Mouse (Mus musculus): ENCODE results near the gene Opcml.

The Opcml gene

GRCm38 (mm10) chr9:28561761-28562160 lies 771.2 kb downstream of the Opcml start:
- no peak for DNase-seq

DNA sequence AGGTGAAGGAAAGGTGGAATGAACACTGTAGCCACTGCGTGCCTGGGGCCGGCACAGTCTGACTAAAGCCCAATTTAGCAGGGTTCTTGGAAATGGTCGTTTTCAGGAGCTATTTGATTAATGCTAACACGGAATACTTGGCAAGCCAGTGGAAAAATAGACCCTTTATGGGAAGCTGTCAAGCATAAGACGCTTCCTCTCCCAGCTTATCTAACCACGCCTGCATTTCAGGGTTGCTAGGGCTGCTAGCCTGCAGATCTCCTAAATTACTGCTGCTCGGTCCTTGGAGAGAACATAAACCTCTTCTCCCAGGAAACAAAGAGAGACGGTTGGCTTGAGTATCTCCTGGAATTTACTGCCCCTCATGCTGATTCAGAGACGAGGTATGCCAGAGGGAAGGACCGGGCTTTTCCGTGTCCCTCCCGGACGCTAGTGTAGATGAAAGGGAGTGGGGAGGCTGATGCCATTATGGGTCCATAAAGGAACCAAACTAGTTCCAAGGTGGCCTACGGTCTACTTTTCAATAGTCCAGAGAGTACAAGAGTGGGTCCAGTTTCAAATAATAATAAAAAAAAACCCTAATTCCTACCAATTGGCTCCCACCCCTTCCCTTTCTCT lies 772.6 kb downstream of the Opcml start:
- no peak for DNase-seq

- peak; percentile 95 for DNase-seq
Observed at GRCm38 (mm10) chr9:28569041-28569522, 778.5 kb downstream of the Opcml start.

GRCm38 (mm10) chr9:28569776-28570175 lies 779.2 kb downstream of the Opcml start:
- DNase-seq: peak; percentile 43

- no peak for DNase-seq
Observed at GRCm38 (mm10) chr9:28571682-28572081, 781.1 kb downstream of the Opcml start.

GRCm38 (mm10) chr9:28572136-28572774 lies 781.7 kb downstream of the Opcml start:
- no peak for DNase-seq

GRCm38 (mm10) chr9:28578730-28579129 lies 788.2 kb downstream of the Opcml start:
- DNase-seq: no peak

DNA sequence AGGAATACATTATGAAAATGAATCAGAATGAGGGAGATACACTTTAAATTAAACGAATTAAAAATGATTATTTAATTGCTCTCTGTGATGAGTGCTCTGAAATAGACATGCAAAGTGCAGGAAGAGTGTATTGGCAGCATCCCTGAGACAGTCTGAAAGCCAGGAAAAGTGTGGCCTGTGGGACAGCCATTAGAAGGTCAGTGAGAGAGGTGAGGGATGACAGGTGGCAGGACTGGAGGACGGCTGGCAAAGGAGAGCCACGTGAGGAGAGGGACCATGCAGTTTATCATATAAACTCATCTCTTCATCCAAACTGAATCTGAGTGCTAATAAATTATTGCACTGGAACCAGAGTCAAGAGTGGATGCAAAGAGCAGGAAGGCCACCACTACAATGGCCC lies 796.7 kb downstream of the Opcml start:
- no peak for DNase-seq

GRCm38 (mm10) chr9:28587857-28588388 lies 797.3 kb downstream of the Opcml start:
- DNase-seq: no peak

DNA sequence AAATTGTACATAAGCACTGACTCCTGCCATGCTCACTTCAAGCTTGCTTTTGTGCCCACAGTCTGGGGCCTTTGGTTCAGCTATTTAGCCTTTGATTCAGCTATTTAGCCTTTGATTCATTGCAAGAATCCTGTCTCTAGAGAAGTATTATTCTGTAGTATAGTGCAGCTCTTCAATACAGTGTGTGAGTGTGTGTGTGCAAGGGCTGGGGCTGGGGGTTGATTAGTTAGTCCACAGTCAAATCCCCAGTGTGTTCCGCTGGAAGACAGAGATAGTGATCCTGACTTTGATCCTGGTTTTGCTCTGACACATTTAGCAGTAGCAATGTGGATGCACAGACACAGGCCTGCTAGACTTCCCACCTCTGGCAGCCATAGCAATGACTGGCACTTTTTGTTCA lies 797.9 kb downstream of the Opcml start:
- no peak for DNase-seq

- DNase-seq: no peak
Observed at GRCm38 (mm10) chr9:28592208-28592607, 801.6 kb downstream of the Opcml start.

DNA sequence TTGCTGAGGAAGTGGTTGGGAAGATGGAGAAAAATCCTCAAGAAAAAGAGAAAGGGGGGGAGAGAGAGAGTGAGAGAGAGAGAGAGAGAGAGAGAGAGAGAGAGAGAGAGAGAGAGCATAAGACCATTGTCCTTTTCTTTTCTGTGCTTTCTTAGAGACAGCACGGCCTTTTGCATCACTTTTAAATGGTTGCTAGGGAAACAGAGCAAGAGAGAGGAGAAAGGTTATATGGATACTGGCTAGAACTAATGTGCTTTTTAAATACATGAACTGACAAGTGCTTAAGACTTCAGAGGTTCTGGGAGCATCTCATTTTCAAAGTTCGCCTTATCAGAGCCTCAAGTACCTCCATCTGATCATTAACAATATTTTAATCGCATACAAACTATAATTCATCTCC lies 804.5 kb downstream of the Opcml start:
- no peak for DNase-seq

DNA sequence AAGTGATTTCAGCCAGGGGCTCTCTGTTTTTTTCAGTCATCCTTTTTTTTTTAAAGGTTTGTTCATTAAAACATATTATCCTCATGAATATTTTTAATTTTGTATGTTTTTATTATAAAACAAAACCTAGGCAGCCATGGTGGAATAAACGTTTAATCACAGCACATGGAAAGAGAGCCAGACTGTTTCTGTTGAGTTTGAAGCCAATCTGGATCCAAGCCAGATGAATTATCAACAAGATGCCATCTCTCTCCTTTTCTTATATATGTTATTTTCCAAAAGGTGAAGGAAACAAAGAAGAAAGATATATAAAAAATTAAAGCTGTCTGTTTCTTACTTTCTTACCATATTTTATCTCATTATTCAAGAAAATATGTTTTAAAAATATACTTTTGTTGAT lies 815.0 kb downstream of the Opcml start:
- DNase-seq: no peak

GRCm38 (mm10) chr9:28613683-28614620 lies 823.4 kb downstream of the Opcml start:
- peak; percentile 48 for DNase-seq

- DNase-seq: no peak
Observed at GRCm38 (mm10) chr9:28615447-28615846, 824.9 kb downstream of the Opcml start.

DNA sequence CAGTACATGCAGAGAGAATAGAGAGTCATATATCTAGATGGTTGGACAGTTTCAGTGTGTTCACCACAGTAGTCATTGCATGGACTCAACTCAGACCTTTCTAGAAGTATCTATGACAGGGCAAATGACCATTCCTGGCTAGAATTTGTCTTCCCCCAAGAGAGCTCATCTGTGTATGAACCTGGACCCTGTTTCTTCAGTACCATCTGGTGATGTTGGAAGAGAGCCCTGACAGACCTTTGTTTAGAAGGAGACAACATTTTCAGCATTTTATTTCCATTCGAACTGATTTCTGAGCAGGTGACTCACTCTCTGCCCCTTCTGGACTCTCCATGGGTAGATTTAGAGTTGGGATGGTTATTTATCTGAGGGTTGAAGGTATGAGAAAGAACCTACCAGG lies 827.1 kb downstream of the Opcml start:
- DNase-seq: peak; percentile 89

GRCm38 (mm10) chr9:28618186-28618892 lies 827.8 kb downstream of the Opcml start:
- DNase-seq: peak; percentile 80

DNA sequence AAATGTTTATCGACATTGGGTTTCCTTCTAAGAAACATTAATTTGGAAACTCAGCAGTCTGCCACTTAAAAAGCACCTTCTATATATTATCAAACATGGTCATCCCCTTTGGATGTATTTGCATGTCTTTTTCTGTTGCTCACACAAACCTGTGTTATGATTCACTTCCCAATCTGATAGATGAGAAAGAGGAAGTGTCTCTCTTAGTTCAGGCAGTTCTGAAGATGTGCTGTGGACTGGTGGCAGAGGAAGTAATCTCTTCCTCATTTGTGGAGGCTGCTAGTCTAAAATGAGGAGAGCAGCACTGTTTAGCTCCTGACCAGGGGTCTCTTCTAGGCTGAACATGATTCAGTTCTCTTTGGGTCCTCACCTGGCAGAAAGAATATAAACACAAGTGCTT lies 831.4 kb downstream of the Opcml start:
- DNase-seq: no peak

DNA sequence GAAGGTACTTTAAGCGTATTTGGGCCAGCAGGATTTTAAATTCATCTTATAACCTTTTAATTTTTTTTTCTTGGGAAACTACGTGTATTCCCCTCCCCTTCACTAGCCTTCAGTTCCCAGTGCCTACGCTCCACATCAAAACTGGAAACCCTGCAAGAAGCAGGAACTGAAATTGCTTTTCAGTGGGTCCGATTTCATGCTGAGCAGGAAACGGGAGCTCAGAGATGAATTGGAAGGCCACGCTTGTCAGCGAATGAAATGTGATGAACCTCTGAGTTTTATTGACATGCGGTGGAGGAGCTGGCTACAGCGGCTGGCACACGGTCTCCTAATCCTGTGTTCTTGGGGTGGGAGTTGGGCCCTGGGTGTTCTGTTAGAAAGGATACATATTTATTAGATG lies 834.3 kb downstream of the Opcml start:
- no peak for DNase-seq

DNA sequence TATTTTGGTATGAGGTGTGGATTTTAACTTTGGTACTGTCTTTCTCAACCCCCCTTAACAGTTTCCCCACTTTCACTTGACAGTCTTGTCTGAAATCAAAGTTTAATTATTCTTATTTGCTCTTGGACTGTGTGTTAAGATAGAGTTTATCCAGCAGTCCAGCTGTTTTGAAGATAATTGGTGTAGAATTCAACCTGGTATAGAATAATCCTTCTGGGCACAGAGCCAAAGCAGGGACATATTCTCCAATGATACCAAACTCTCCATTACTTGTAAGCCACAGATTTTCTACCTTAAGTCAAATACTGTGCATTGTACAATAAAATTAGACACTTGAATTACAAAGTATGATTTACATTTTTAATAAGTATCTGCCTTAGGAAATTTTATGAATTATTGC lies 852.2 kb downstream of the Opcml start:
- no peak for DNase-seq

- DNase-seq: no peak
Observed at GRCm38 (mm10) chr9:28644063-28644462, 853.5 kb downstream of the Opcml start.

GRCm38 (mm10) chr9:28650089-28650488 lies 859.5 kb downstream of the Opcml start:
- DNase-seq: no peak

DNA sequence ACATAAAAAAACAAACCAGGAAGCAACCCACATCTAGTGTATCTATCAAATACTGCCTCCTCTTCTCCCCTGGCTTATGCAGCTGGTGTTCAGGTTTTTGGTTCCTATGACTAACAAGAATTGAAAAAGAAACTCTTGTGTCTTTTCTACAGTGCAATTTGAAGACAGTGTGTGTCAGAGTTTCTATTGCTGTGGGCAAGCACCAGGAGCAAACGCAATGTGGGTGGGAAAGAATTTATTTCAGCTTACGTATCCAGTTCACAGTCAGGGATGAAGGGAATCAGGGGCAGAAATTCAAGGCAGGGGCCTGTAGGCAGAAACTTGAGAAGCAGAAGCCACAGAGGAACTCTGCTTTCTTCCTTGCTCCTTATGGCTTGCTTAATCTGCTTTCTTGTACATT lies 869.4 kb downstream of the Opcml start:
- no peak for DNase-seq

All from cerebellum, adult 11-12 months (tissue).